Mouse (Mus musculus): Measurements from ENCODE around the gene Tex2. TPM values are rescaled to one million over a fixed set of nuclear protein-coding genes. Genes with fewer than 3 reads are reported as not detected.
"Not testable (repeated sequence)": the region's sequence is repeated elsewhere in the genome, so short reads cannot be mapped to it uniquely, and the experiment has no call there.

Tex2 gene
- polyA plus RNA-seq, 1 experiment from 2014 or later = 39.5 TPM

DNA sequence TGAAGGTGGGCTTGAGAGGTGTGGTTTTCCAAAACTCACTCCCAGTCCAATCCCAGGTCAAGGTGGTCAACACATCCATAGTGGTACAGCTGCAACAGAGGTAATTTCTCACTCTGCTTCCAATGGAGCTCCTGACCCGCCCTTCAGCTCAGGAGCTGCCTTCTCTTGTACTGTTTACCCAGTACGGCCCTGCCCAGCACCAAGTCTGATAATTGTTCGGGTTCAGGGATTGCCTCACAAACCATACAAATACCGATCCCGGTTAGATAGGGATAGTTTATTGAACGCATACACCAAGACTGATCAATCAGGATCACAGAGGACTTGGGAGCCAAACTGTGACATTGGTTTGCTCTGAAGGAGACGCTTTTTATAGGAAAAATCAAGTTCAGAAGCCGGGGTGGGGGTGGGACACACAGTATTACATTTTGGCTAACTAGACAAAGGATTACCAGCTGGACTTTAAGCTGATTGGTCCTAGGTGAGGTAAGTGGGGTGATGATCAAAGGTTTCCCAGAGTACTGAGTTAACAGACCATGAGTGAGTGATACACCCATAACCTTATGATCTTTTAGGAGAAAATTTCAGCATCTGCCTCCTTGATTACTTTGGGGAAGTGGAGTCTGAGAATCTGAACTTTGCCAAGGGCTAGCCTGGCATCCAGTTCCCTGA is 29.9 kb upstream of the Tex2 start:
- Histone ChIP-seq H3K27me3 (ENCODE audit: control insufficient read depth, insufficient read depth, low read length) (no peaks in the 10 kb centered on the region), H3K9ac (replicated peaks; ENCODE audit: low read depth, low read length) (no peak overlapping the region), H3K4me2 (ENCODE audit: low read depth, low read length) (no peak overlapping the region), H3K4me1 (ENCODE audit: control insufficient read depth, insufficient read depth, low read length) (no peaks in the 10 kb centered on the region), H3K27ac (ENCODE audit: low read depth, low read length) (no peak overlapping the region), H3K9me3 (ENCODE audit: control insufficient read depth, low read length) (no peaks in the 10 kb centered on the region), H3K4me3 (ENCODE audit: low read depth, low read length) (no peak overlapping the region), H3K36me3 (ENCODE audit: control insufficient read depth, insufficient read depth, low read length) (no peaks in the 10 kb centered on the region)
- 80% methylated on average over 8 of the region's 8 CpGs for WGBS
- ATAC-seq (ENCODE audit: low read depth) = no peak

DNA sequence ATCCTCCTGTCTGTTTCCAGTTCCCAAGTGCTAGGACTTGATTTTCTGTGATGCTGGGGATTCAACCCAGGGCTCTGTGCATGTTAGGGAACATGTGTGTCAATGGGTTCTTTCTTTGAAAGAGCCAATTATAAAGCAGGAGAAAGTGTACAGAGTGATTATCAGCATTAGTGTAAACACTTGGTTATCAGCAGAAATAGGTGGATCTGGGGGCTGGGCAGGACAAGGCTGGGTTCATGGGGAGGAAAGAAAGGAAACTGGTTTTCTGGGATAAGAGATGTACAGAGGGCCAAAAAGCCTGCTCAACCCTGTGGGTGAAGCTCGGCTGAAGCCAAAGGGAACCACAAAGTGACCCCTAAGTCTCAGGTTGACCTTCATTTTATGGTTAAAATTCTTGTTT is 28.4 kb upstream of the Tex2 start:
- H3K27ac ChIP-seq (ENCODE audit: low read depth, low read length) = no peak overlapping the region
- no peak overlapping the region for H3K9ac ChIP-seq (replicated peaks; ENCODE audit: low read depth, low read length)
- ATAC-seq (ENCODE audit: low read depth) = no peak
- H3K27me3 ChIP-seq (ENCODE audit: control insufficient read depth, insufficient read depth, low read length) = no peaks in the 10 kb centered on the region
- WGBS = 100% methylated on average over 1 of the region's 1 CpGs
- H3K4me2 ChIP-seq (ENCODE audit: low read depth, low read length) = no peak overlapping the region
- no peaks in the 10 kb centered on the region for H3K36me3 ChIP-seq (ENCODE audit: control insufficient read depth, insufficient read depth, low read length)
- H3K9me3 ChIP-seq (ENCODE audit: control insufficient read depth, low read length) = no peaks in the 10 kb centered on the region
- no peak overlapping the region for H3K4me3 ChIP-seq (ENCODE audit: low read depth, low read length)
- no peaks in the 10 kb centered on the region for H3K4me1 ChIP-seq (ENCODE audit: control insufficient read depth, insufficient read depth, low read length)

DNA sequence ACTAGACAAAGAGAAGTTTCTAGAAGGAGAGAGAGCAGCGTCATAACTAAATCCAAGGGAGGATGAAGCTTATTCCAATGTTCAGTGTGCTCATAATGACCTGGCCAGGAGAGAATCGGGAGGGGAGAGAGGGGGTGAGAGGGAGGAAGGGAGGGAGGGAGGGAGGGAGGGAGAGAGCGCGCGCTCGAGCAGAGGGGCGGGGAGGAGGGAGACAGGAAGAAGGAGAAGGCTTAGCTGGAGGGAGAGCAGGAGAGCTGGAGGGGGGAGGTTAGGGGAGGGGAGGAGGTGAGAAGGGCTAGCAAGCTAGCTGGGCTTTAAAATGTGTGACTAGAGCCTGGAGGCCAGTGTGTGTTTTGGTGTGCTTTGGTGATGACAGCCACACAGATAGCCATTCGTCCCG is 26.8 kb upstream of the Tex2 start:
- Histone ChIP-seq H3K27me3 (ENCODE audit: control insufficient read depth, insufficient read depth, low read length) (no peaks in the 10 kb centered on the region), H3K9me3 (ENCODE audit: control insufficient read depth, low read length) (no peaks in the 10 kb centered on the region), H3K27ac (ENCODE audit: low read depth, low read length) (no peak overlapping the region), H3K9ac (replicated peaks; ENCODE audit: low read depth, low read length) (no peak overlapping the region), H3K4me3 (ENCODE audit: low read depth, low read length) (no peak overlapping the region), H3K4me1 (ENCODE audit: control insufficient read depth, insufficient read depth, low read length) (no peaks in the 10 kb centered on the region), H3K4me2 (ENCODE audit: low read depth, low read length) (no peak overlapping the region), H3K36me3 (ENCODE audit: control insufficient read depth, insufficient read depth, low read length) (no peaks in the 10 kb centered on the region)
- WGBS = 32% methylated on average over 9 of the region's 9 CpGs
- ATAC-seq (ENCODE audit: low read depth) = no peak

DNA sequence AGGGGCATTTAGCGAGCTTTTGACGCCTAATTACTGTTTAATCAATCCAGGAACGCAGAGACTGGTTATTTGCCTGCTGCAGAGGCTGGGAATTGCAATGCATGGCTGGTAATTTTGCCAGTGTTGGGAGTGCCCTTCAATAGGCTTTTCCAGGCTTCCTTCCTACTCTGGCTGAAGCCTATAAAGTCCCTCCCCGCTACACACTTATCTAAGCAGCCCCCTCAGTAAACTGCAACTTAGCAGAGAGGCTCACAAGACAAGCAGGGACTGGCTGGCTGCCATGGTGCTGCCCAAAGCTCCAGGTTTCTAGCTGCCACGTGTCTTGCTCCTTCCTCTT is 26.1 kb upstream of the Tex2 start:
- no peak overlapping the region for H3K4me2 ChIP-seq (ENCODE audit: low read depth, low read length)
- WGBS = 13% methylated on average over 5 of the region's 5 CpGs
- no peak overlapping the region for H3K27ac ChIP-seq (ENCODE audit: low read depth, low read length)
- H3K9me3 ChIP-seq (ENCODE audit: control insufficient read depth, low read length) = no peaks in the 10 kb centered on the region
- H3K27me3 ChIP-seq (ENCODE audit: control insufficient read depth, insufficient read depth, low read length) = no peaks in the 10 kb centered on the region
- H3K4me1 ChIP-seq (ENCODE audit: control insufficient read depth, insufficient read depth, low read length) = no peaks in the 10 kb centered on the region
- H3K9ac ChIP-seq (replicated peaks; ENCODE audit: low read depth, low read length) = no peak overlapping the region
- ATAC-seq (ENCODE audit: low read depth) = no peak
- H3K36me3 ChIP-seq (ENCODE audit: control insufficient read depth, insufficient read depth, low read length) = no peaks in the 10 kb centered on the region
- no peak overlapping the region for H3K4me3 ChIP-seq (ENCODE audit: low read depth, low read length)

DNA sequence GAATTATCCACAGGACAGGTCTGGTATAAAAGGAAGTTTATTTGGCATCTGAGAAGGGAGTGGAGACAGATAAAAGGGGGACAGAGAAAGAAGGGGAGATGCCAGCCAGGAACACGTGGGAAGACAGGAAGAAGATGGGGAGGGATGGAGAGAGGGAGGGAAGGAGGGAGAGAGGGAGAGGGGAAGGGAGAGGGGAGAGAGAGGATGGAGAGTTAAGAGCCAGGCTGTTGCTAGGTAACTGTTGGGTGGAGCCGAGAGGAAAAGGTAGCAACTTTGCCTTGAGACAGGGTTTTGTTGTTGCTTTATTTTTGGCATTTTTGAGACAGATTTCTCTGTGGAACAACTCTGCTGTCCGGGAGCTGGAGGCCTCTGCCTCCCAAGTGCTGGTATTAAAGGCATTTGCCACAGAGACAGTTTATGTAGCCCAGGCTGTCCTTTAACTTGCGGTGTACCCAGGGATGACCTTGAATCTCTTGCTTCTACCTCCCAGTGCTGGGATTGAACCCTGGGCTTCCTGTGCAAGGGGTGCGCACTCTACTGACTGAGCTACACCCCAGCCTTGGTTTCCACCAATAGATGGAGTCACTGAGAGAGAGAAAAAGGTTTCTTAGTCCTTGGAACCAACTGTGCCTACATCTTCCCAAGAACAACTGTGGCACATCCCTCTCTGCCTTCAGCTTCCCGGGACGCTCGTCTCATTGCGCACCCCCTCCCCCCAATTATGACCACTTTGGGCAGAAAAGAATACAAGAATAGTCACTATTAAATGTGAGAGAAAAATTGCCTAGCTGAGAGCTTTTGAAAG is 25.5 kb upstream of the Tex2 start:
- Histone ChIP-seq H3K36me3 (ENCODE audit: control insufficient read depth, insufficient read depth, low read length) (no peaks in the 10 kb centered on the region), H3K4me2 (ENCODE audit: low read depth, low read length) (no peak overlapping the region), H3K27ac (ENCODE audit: low read depth, low read length) (no peak overlapping the region), H3K9me3 (ENCODE audit: control insufficient read depth, low read length) (no peaks in the 10 kb centered on the region), H3K4me3 (ENCODE audit: low read depth, low read length) (no peak overlapping the region), H3K27me3 (ENCODE audit: control insufficient read depth, insufficient read depth, low read length) (no peaks in the 10 kb centered on the region), H3K4me1 (ENCODE audit: control insufficient read depth, insufficient read depth, low read length) (no peaks in the 10 kb centered on the region), H3K9ac (replicated peaks; ENCODE audit: low read depth, low read length) (no peak overlapping the region)
- WGBS = 26% methylated on average over 9 of the region's 9 CpGs
- no peak for ATAC-seq (ENCODE audit: low read depth)

DNA sequence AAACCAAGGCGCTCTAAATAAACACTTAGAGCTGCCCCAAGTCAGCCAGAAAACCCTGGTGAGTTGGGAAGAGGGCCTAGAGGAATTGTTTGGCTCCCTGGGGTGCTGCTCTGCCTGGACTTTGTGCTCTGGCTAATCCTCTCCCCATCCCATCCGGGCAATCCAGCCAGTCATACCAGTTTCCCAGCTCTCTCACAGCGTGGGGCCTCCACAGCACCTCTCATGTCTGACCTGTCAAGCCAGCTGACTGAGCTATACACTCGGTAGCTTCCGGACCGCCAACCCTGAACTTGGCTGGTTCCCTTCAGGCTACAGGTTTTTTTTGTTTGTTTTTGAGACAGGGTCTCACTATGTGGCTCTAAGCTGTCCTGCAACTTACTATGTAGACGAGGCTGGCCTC is 24.5 kb upstream of the Tex2 start:
- Histone ChIP-seq H3K9me3 (ENCODE audit: control insufficient read depth, low read length) (no peaks in the 10 kb centered on the region), H3K36me3 (ENCODE audit: control insufficient read depth, insufficient read depth, low read length) (no peaks in the 10 kb centered on the region), H3K9ac (replicated peaks; ENCODE audit: low read depth, low read length) (no peak overlapping the region), H3K4me2 (ENCODE audit: low read depth, low read length) (no peak overlapping the region), H3K27ac (ENCODE audit: low read depth, low read length) (no peak overlapping the region), H3K4me3 (ENCODE audit: low read depth, low read length) (no peak overlapping the region), H3K27me3 (ENCODE audit: control insufficient read depth, insufficient read depth, low read length) (no peaks in the 10 kb centered on the region), H3K4me1 (ENCODE audit: control insufficient read depth, insufficient read depth, low read length) (no peaks in the 10 kb centered on the region)
- 16% methylated on average over 7 of the region's 7 CpGs for WGBS
- no peak for ATAC-seq (ENCODE audit: low read depth)

DNA sequence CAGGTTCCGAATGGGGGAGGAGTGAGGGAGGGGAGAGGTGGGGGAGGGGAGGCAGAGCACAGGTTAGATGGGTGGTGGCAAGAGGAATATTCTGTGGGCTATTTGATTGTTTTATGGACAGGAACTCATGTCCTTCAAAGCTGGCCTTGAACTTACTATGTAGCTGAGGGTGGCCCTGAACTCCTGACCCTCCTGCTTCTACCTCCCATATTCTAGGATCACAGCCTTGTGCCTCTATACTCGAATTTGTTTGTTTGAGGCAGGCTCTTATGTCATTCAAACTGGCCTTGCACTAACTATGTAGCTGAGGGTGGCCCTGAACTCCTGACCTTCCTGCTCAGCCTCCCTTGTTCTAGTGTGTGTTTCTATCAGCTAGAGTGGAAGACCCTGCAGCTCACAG is 22.7 kb upstream of the Tex2 start:
- no peaks in the 10 kb centered on the region for H3K36me3 ChIP-seq (ENCODE audit: control insufficient read depth, insufficient read depth, low read length)
- no peak overlapping the region for H3K9ac ChIP-seq (replicated peaks; ENCODE audit: low read depth, low read length)
- H3K27ac ChIP-seq (ENCODE audit: low read depth, low read length) = no peak overlapping the region
- no peak for ATAC-seq (ENCODE audit: low read depth)
- WGBS = 66% methylated on average over 2 of the region's 2 CpGs
- H3K4me2 ChIP-seq (ENCODE audit: low read depth, low read length) = no peak overlapping the region
- H3K27me3 ChIP-seq (ENCODE audit: control insufficient read depth, insufficient read depth, low read length) = no peaks in the 10 kb centered on the region
- H3K4me1 ChIP-seq (ENCODE audit: control insufficient read depth, insufficient read depth, low read length) = no peaks in the 10 kb centered on the region
- no peaks in the 10 kb centered on the region for H3K9me3 ChIP-seq (ENCODE audit: control insufficient read depth, low read length)
- H3K4me3 ChIP-seq (ENCODE audit: low read depth, low read length) = no peak overlapping the region

DNA sequence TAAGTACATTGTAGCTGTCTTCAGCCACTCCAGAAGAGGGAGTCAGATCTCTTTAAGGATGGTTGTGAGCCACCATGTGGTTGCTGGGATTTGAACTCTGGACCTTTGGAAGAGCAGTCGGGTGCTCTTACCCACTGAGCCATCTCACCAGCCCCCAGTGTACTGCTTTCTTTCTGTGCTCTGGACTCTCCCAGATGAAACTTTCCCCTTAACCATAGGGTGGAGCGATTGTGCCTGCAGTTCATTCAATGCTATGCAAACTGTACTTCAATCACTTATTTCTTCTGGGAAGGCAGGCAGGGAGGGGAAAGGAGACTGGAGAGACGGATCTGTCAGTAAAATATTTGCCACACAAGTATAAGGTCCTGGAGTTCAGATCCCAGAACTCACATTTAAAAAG is 21.0 kb upstream of the Tex2 start:
- not testable (repeated sequence) for H3K27me3 ChIP-seq (ENCODE audit: control insufficient read depth, insufficient read depth, low read length); H3K9me3 ChIP-seq (ENCODE audit: control insufficient read depth, low read length); H3K4me1 ChIP-seq (ENCODE audit: control insufficient read depth, insufficient read depth, low read length); H3K4me3 ChIP-seq (ENCODE audit: low read depth, low read length); H3K36me3 ChIP-seq (ENCODE audit: control insufficient read depth, insufficient read depth, low read length); H3K27ac ChIP-seq (ENCODE audit: low read depth, low read length); H3K9ac ChIP-seq (replicated peaks; ENCODE audit: low read depth, low read length); H3K4me2 ChIP-seq (ENCODE audit: low read depth, low read length); ATAC-seq (ENCODE audit: low read depth)
- WGBS = 93% methylated on average over 3 of the region's 3 CpGs

DNA sequence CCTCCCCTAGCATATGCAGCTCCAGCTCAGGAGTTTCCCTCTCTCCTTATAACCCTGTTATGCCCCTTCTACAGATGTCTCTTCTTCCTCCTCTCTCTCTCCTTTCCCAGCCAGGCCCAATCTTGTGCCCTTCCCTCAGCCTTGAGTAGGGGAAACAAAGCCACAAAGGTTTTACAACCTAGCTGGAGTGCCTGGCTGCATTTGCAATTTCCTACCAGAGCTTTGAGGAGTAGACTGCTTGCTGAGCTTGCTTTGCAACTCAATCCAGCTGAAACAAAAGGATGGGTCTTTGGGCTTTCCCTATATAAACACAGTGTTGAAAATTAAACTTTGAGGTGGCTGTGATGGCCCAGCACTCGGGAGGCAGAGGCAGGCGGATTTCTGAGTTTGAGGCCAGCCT is 20.2 kb upstream of the Tex2 start:
- no peak for ATAC-seq (ENCODE audit: low read depth)
- H3K4me1 ChIP-seq (ENCODE audit: control insufficient read depth, insufficient read depth, low read length) = no peaks in the 10 kb centered on the region
- no peak overlapping the region for H3K4me2 ChIP-seq (ENCODE audit: low read depth, low read length)
- 74% methylated on average over 2 of the region's 2 CpGs for WGBS
- no peak overlapping the region for H3K27ac ChIP-seq (ENCODE audit: low read depth, low read length)
- H3K36me3 ChIP-seq (ENCODE audit: control insufficient read depth, insufficient read depth, low read length) = no peaks in the 10 kb centered on the region
- H3K9me3 ChIP-seq (ENCODE audit: control insufficient read depth, low read length) = no peaks in the 10 kb centered on the region
- H3K9ac ChIP-seq (replicated peaks; ENCODE audit: low read depth, low read length) = no peak overlapping the region
- no peaks in the 10 kb centered on the region for H3K27me3 ChIP-seq (ENCODE audit: control insufficient read depth, insufficient read depth, low read length)
- no peak overlapping the region for H3K4me3 ChIP-seq (ENCODE audit: low read depth, low read length)

All from neural tube, embryonic 14.5 days (tissue).